Mouse (Mus musculus) colon, adult 2 months (tissue): ENCODE results near the gene Gm6993. TPM values are rescaled to one million over a fixed set of nuclear protein-coding genes. Genes with fewer than 3 reads are reported as not detected.

Source experiments
- polyA plus RNA-seq: library from polyadenylated mRNA; depleted of rRNA; stranded (reverse); fragments of >200 nt; gene quantifications from 2 replicates; pipeline ENCODE4 v1.2.3, GENCODE M21; 2012; rRNA removed

Gene Gm6993
- polyA plus RNA-seq = not detected in 2 replicates

DNA sequence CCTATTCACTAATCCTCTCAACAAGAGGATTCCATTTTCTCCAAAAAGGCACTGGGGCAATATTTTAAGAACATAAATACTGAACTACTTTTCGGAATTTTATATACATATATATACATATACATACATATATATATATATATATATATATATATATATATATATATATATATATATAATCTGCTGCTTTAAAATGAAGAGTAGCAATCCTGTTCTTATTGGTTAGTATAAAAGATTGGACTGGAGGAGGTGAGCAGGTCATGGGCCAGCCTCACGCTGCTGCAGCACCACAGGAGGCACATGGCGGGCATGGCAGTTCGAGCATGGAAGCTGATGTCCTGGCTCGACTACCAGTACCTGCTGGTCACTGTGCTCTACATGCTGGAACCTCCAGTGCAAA lies at the start of gene Gm6993:
Gene Gm6993, plus strand, starts transcription at position 301 of the 400 bp plus-strand sequence.

DNA sequence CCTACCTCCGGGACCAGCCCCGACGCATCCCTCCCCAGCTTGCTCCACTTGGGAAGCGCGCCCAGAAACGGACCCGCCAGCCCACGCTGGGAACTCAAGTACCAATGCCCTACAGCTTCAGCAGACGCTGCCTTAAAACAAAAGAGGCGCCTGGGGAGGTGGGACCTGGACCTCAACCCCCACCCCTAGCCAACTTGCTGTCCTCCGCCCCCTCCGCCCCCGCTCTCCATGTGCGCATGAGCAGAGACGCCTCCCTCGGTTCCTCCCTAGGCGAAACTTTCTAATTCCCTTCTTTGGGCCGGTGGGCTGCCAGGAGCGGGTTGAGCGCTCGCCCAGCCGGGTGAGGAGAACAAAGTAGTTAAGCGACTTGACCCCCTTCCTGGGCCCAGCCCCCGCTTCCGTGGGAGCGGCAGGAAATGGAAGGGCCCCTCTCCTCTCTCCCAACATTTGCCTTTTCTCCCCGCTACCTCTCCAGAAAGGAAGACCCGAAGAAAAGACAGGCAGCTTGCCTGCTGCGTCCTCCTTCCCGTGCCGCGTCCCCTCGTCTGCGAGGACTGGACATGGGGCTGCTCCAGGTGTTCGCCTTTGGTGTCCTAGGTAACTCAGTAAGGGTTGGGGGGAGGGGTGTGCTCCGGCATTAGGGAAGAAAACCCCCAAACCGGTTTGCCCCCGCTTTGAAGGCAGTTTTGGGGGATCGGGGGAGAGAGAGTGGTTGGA lies 24.6 kb downstream of the Gm6993 start, which contains the start of gene Lamb1:
Gene Lamb1, plus strand, starts transcription at position 230 of the 717 bp plus-strand sequence.

Other genes starting within 250 kb of the Gm6993 start
- gene Fam110c, start 166.9 kb upstream of the Gm6993 start, polyA plus RNA-seq = 10.6 and 10.8 TPM in 2 replicates
- 34.0 and 34.3 TPM in 2 replicates for gene Lamb1, start 24.5 kb downstream of the Gm6993 start, polyA plus RNA-seq
- 9.1 and 11.1 TPM in 2 replicates for gene Dld, start 110.7 kb downstream of the Gm6993 start, polyA plus RNA-seq
- 155 and 187 TPM in 2 replicates for gene Slc26a3, start 150.1 kb downstream of the Gm6993 start, polyA plus RNA-seq